Comparison of ENCODE assay signal across 8 mouse cellular contexts in the genomic region with DNA sequence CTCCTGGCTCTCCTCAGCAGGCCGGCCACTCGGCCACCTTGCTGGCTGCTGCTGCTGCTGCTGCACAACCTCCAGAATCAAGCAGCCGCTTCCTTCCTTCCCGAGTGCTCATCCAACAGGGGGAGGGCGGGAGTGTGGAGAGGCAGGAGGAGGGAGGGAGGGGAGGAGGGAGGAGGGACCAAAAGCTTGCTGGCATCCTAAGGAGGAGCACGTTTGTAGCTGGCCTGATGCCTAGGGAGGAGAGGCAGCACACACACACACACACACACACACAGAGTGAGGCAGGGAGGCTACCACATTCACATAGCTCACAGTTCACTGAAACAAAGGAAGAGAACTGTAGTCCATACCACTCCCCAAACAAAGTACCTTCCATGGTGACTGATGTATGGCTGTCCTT.
DNase-seq lines count a peak whose midpoint lies in the region; ATAC-seq and TF ChIP-seq lines count a peak whose summit lies in the region.
"Had no signal": no experiment of that assay in that cellular context is flagged by ENCODE, and none has a peak within 500 bp of the region (broad histone marks: within the 10 kb centered on the region; RNA-seq: fewer than 3 reads in every experiment).

No protein-coding gene starts in this region.

- H3K27ac ChIP-seq in embryonic fibroblast, embryonic 13.5 days (ENCODE audit: insufficient read depth, low read length): 0 out of 2 replicates have a peak overlapping the region, but pooled peaks have one; percentile 4
- H3K27ac ChIP-seq in intestine, embryonic 16.5 days (ENCODE audit: low read length): no peak overlapping the region
- no peak overlapping the region; the same call in 1 of the 2 replicates for H3K27ac ChIP-seq in lung, postnatal 0 days (ENCODE audit: low read length)
- H3K27ac ChIP-seq: liver, embryonic 13.5 days had no signal

- 25% methylated on average over 5 of the region's 6 CpGs for WGBS in intestine, embryonic 16.5 days
- WGBS in lung, postnatal 0 days: 7% methylated on average over 5 of the region's 6 CpGs

- peaks cover 2% of the 10 kb centered on the region; the same call in 1 of the 2 replicates for H3K36me3 ChIP-seq in intestine, embryonic 16.5 days (ENCODE audit: control insufficient read depth, insufficient read depth, low read length)
- H3K36me3 ChIP-seq in lung, postnatal 0 days (ENCODE audit: insufficient read depth, low read length): no peaks in the 10 kb centered on the region
- H3K36me3 ChIP-seq: liver, embryonic 13.5 days had no signal

- TF ChIP-seq POLR2A in embryonic fibroblast, embryonic 13.5 days (IDR thresholded peaks at IDR 0.05; ENCODE audit: low read depth, low read length): no peak

- no peaks in the 10 kb centered on the region for H3K9me3 ChIP-seq in intestine, embryonic 16.5 days (ENCODE audit: control insufficient read depth, low read length)
- H3K9me3 ChIP-seq in lung, postnatal 0 days (ENCODE audit: low read length): no peaks in the 10 kb centered on the region
- H3K9me3 ChIP-seq: liver, embryonic 13.5 days had no signal

- peak; percentile 64 for DNase-seq in testis, postnatal 10 days (ENCODE audit: low spot score)
- DNase-seq in testis, postnatal 14 days (ENCODE audit: low spot score): no peak
- DNase-seq in lung, postnatal 0 days (ENCODE audit: low spot score): peak; percentile 68
- peak; percentile 68 for DNase-seq in right cerebral cortex, postnatal 25 days
- no peak for DNase-seq in gastrocnemius, adult 18-20 months (ENCODE audit: low spot score)
- DNase-seq: liver, embryonic 13.5 days had no signal

- TF ChIP-seq CTCF in embryonic fibroblast, embryonic 13.5 days (IDR thresholded peaks at IDR 0.05; ENCODE audit: borderline replicate concordance, insufficient read depth, low read length): no peak
- peak; percentile 5; the same call in 1 of the 2 replicates for TF ChIP-seq CTCF in lung, postnatal 0 days (IDR thresholded peaks at IDR 0.05)

- H3K9ac ChIP-seq in intestine, embryonic 16.5 days (ENCODE audit: low read depth, low read length): no peak overlapping the region
- no peak overlapping the region for H3K9ac ChIP-seq in lung, postnatal 0 days (replicated peaks; ENCODE audit: low read depth)
- H3K9ac ChIP-seq: liver, embryonic 13.5 days had no signal

- H3K27me3 ChIP-seq in intestine, embryonic 16.5 days (replicated peaks; ENCODE audit: control insufficient read depth, insufficient read depth, low read length): no peaks in the 10 kb centered on the region
- H3K27me3 ChIP-seq in lung, postnatal 0 days (replicated peaks; ENCODE audit: insufficient read depth, low read length): no peaks in the 10 kb centered on the region

- ATAC-seq in intestine, embryonic 16.5 days: peak; percentile 57
- ATAC-seq in lung, postnatal 0 days: peak; percentile 74

- no peak overlapping the region for H3K4me2 ChIP-seq in intestine, embryonic 16.5 days (ENCODE audit: low read depth, low read length)
- no peak overlapping the region for H3K4me2 ChIP-seq in lung, postnatal 0 days (replicated peaks; ENCODE audit: low read depth, low read length)
- H3K4me2 ChIP-seq: liver, embryonic 13.5 days had no signal

- H3K4me3 ChIP-seq in embryonic fibroblast, embryonic 13.5 days (ENCODE audit: insufficient read depth, low read length): no peak overlapping the region
- no peak overlapping the region for H3K4me3 ChIP-seq in intestine, embryonic 16.5 days (ENCODE audit: low read length)
- H3K4me3 ChIP-seq in lung, postnatal 0 days (ENCODE audit: low read depth, low read length): no peak overlapping the region
- H3K4me3 ChIP-seq: liver, embryonic 13.5 days had no signal

- no peak for TF ChIP-seq EP300 in lung, postnatal 0 days (IDR thresholded peaks at IDR 0.05)

- H3K4me1 ChIP-seq in embryonic fibroblast, embryonic 13.5 days (ENCODE audit: control insufficient read depth, insufficient read depth, low read length): peaks cover 22% of the 10 kb centered on the region
- H3K4me1 ChIP-seq in intestine, embryonic 16.5 days (ENCODE audit: control insufficient read depth, insufficient read depth, low read length): peaks cover 26% of the 10 kb centered on the region
- peaks cover 11% of the 10 kb centered on the region; the same call in 1 of the 2 replicates for H3K4me1 ChIP-seq in lung, postnatal 0 days (ENCODE audit: insufficient read depth, low read depth, low read length)

Comparison
In these comparisons a context has a peak if more than half of its experiments do, and no peak if none do; other contexts are left out.
1. DNase-seq: peak in testis, postnatal 10 days (single experiment), lung, postnatal 0 days (single experiment) and right cerebral cortex, postnatal 25 days (single experiment); none in testis, postnatal 14 days (single experiment) and gastrocnemius, adult 18-20 months (single experiment).